Mouse (Mus musculus) lung, embryonic 16.5 days (tissue): ENCODE results near the gene Ehd1. TPM values are rescaled to one million over a fixed set of nuclear protein-coding genes. Genes with fewer than 3 reads are reported as not detected.

Experiments
- ATAC-seq: fragments of 200-750 bp; cut with Nextera tagmentation; 2 replicates; pipeline ENCODE4 v1.8.0; 2017; ENCODE audit warnings: low read depth, mild to moderate bottlenecking, moderate library complexity
- H3K27ac ChIP-seq: fragments of 300-500 bp; sonication (generic); 2 replicates; pipeline ENCODE4 v1.5.1; 2014; ENCODE audit warnings: mild to moderate bottlenecking, control low read depth, low read length
- H3K27me3 ChIP-seq: fragments of 300-500 bp; sonication (generic); 2 replicates; pipeline ENCODE4 v1.6.1; 2014; ENCODE audit warnings: low read depth, low read length, mixed read lengths; ENCODE audit not compliant: control insufficient read depth, insufficient read depth
- H3K36me3 ChIP-seq: fragments of 300-500 bp; sonication (generic); 2 replicates; pipeline ENCODE4 v1.6.1; 2014; ENCODE audit warnings: low read length; ENCODE audit not compliant: control insufficient read depth, insufficient read depth
- H3K4me1 ChIP-seq: fragments of 300-500 bp; sonication (generic); replicated peaks from 2 replicates; pipeline ENCODE4 v1.6.1; 2014; ENCODE audit warnings: low read length, mixed read lengths; ENCODE audit not compliant: control insufficient read depth, insufficient read depth
- H3K4me2 ChIP-seq: fragments of 300-500 bp; sonication (generic); 2 replicates; pipeline ENCODE4 v1.6.1; 2014; ENCODE audit warnings: low read depth, low read length, control low read depth
- H3K4me3 ChIP-seq: fragments of 300-500 bp; sonication (generic); 2 replicates; pipeline ENCODE4 v1.5.1; 2014; ENCODE audit warnings: mild to moderate bottlenecking, low read length, control low read depth
- H3K9ac ChIP-seq: fragments of 300-500 bp; sonication (generic); 2 replicates; pipeline ENCODE4 v1.6.1; 2014; ENCODE audit warnings: low read length, control low read depth
- H3K9me3 ChIP-seq: fragments of 300-500 bp; sonication (generic); 2 replicates; pipeline ENCODE4 v1.6.1; 2016; ENCODE audit warnings: low read length; ENCODE audit not compliant: control insufficient read depth
- WGBS: fragments of 180-500 bp; shearing (Covaris S2); extraction: QIAGEN DNeasy Blood & Tissue Kit; methylation state at CpG from one replicate; pipeline ENCODE4 v1.1.7; 2014; 5-methylcytosine and 5-hydroxymethylcytosine counted together
- polyA plus RNA-seq: library from polyadenylated mRNA; unstranded; fragments of >200 nt; fragmentation: Nextera tagmentation; extraction: Ambion mirVana; gene quantifications from 2 replicates; pipeline ENCODE4 v1.2.1, GENCODE M21; 2015

The Ehd1 gene
- polyA plus RNA-seq, 1 experiment from 2014 or later = 77.9 TPM

- Histone ChIP-seq H3K9ac (peak within 1 kb of the TSS; percentile 77), H3K4me3 (peak within 1 kb of the TSS; percentile 68), H3K4me1 (peaks cover 20% of the 10 kb centered on the region), H3K9me3 (no peaks in the 10 kb centered on the region), H3K27ac (peak within 1 kb of the TSS; percentile 74), H3K4me2 (peak within 1 kb of the TSS; percentile 96), H3K27me3 (no peaks in the 10 kb centered on the region), H3K36me3 (peaks cover 28% of the 10 kb centered on the region)
- peak; percentile 90 for ATAC-seq
- WGBS = 8% methylated on average over 35 of the region's 72 CpGs
Measured at GRCm38 (mm10) chr19:6340524-6341452, 64.3 kb downstream of the Ehd1 start, which contains the start of gene Map4k2. Map4k2 (plus strand) TSS chr19:6341135.

- Histone ChIP-seq H3K9me3 (no peaks in the 10 kb centered on the region), H3K36me3 (peaks cover 35% of the 10 kb centered on the region), H3K4me2 (peak overlapping the region; percentile 96), H3K27me3 (no peaks in the 10 kb centered on the region), H3K4me1 (peaks cover 12% of the 10 kb centered on the region), H3K4me3 (peak overlapping the region; percentile 68), H3K27ac (peak overlapping the region; percentile 61), H3K9ac (peak overlapping the region; percentile 77)
- WGBS = 9% methylated on average over 23 of the region's 23 CpGs
- no peak for ATAC-seq
Measured at GRCm38 (mm10) chr19:6341453-6342077, 65.0 kb downstream of the Ehd1 start.

- Histone ChIP-seq H3K4me2 (peak overlapping the region; percentile 96), H3K36me3 (peaks cover 37% of the 10 kb centered on the region), H3K4me3 (peak overlapping the region; percentile 68), H3K4me1 (peaks cover 6% of the 10 kb centered on the region), H3K9ac (peak overlapping the region; percentile 77), H3K9me3 (no peaks in the 10 kb centered on the region), H3K27me3 (no peaks in the 10 kb centered on the region), H3K27ac (peak overlapping the region; percentile 48)
- ATAC-seq = no peak
- WGBS = 56% methylated on average over 5 of the region's 5 CpGs
Measured at GRCm38 (mm10) chr19:6342276-6342933, 65.9 kb downstream of the Ehd1 start.

GRCm38 (mm10) chr19:6343066-6343925 lies 66.8 kb downstream of the Ehd1 start:
- no peak for ATAC-seq
- Histone ChIP-seq H3K27me3 (no peaks in the 10 kb centered on the region), H3K27ac (no peak overlapping the region), H3K4me2 (no peak overlapping the region), H3K36me3 (peaks cover 29% of the 10 kb centered on the region), H3K9me3 (no peaks in the 10 kb centered on the region), H3K9ac (no peak overlapping the region), H3K4me1 (peaks cover 6% of the 10 kb centered on the region), H3K4me3 (no peak overlapping the region)
- 80% methylated on average over 19 of the region's 19 CpGs for WGBS

GRCm38 (mm10) chr19:6343996-6344395 lies 67.5 kb downstream of the Ehd1 start:
- whole genome bisulfite sequencing = 83% methylated on average over 5 of the region's 5 CpGs
- H3K27me3 ChIP-seq = no peaks in the 10 kb centered on the region
- H3K36me3 ChIP-seq = peaks cover 23% of the 10 kb centered on the region
- H3K4me2 ChIP-seq = no peak overlapping the region
- no peaks in the 10 kb centered on the region for H3K9me3 ChIP-seq
- no peak overlapping the region for H3K27ac ChIP-seq
- no peak for ATAC-seq
- H3K9ac ChIP-seq = no peak overlapping the region
- H3K4me3 ChIP-seq = no peak overlapping the region
- H3K4me1 ChIP-seq = peaks cover 6% of the 10 kb centered on the region

DNA sequence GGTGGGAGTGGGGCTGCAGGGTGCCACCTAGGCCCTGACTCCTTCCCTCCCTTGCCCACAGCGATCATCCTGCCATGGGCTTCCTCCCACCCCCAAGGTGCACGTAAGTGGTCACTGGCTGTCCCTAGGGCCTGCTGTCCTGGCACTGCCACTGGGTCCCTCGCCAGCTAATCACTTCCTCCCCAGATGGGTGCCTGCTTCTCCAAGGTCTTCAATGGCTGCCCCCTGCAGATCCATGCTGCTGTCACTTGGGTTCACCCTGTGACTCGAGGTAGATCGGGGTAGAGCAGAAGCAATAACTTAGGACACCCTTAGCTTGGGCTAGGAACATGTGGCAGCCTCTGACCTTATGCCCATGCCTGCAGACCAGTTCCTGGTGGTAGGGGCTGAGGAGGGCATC lies 69.5 kb downstream of the Ehd1 start:
- Histone ChIP-seq H3K4me3 (no peak overlapping the region), H3K27me3 (no peaks in the 10 kb centered on the region), H3K4me1 (no peaks in the 10 kb centered on the region; the same call in 1 of the 2 replicates), H3K9ac (no peak overlapping the region), H3K27ac (no peak overlapping the region), H3K4me2 (no peak overlapping the region), H3K36me3 (peaks cover 18% of the 10 kb centered on the region), H3K9me3 (no peaks in the 10 kb centered on the region)
- ATAC-seq = no peak
- WGBS = 81% methylated on average over 5 of the region's 5 CpGs

DNA sequence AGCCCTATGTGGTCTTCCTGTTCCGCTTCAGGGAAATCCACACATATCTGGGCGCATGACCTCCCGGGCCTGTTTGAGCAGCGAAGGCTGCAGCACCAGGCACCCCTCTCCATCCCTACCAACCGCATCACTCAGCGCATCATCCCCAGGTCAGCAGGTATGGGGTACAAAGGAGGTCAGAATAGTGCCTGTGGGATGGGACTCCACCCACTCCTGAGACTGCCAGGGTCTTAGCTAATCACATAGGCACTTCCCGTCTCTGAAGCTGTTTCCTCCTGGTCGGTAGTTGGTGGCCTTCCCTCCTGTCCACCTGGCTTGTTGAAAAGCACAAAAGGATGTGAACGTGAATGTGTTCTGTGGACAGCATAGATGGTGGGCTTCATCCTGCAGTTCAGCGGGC lies 70.1 kb downstream of the Ehd1 start:
- peaks cover 18% of the 10 kb centered on the region for H3K36me3 ChIP-seq
- 79% methylated on average over 10 of the region's 10 CpGs for WGBS

GRCm38 (mm10) chr19:6347615-6348014 lies 71.1 kb downstream of the Ehd1 start:
- H3K4me3 ChIP-seq = no peak overlapping the region
- H3K9me3 ChIP-seq = no peaks in the 10 kb centered on the region
- 89% methylated on average over 4 of the region's 4 CpGs for WGBS
- H3K27ac ChIP-seq = no peak overlapping the region
- H3K9ac ChIP-seq = no peak overlapping the region
- no peak for ATAC-seq
- H3K36me3 ChIP-seq = peaks cover 18% of the 10 kb centered on the region
- no peak overlapping the region for H3K4me2 ChIP-seq
- no peaks in the 10 kb centered on the region; the same call in 1 of the 2 replicates for H3K4me1 ChIP-seq
- no peaks in the 10 kb centered on the region for H3K27me3 ChIP-seq

More for the DNA sequence above, 70.1 kb downstream of the Ehd1 start:
- no peak overlapping the region for H3K4me2 ChIP-seq
- no peak overlapping the region for H3K4me3 ChIP-seq
- no peak overlapping the region for H3K27ac ChIP-seq
- no peaks in the 10 kb centered on the region for H3K27me3 ChIP-seq
- no peak for ATAC-seq
- H3K4me1 ChIP-seq = no peaks in the 10 kb centered on the region; the same call in 1 of the 2 replicates
- H3K9me3 ChIP-seq = no peaks in the 10 kb centered on the region
- no peak overlapping the region for H3K9ac ChIP-seq
